Mouse (Mus musculus): ENCODE measurements around the gene Nol9.

DNA sequence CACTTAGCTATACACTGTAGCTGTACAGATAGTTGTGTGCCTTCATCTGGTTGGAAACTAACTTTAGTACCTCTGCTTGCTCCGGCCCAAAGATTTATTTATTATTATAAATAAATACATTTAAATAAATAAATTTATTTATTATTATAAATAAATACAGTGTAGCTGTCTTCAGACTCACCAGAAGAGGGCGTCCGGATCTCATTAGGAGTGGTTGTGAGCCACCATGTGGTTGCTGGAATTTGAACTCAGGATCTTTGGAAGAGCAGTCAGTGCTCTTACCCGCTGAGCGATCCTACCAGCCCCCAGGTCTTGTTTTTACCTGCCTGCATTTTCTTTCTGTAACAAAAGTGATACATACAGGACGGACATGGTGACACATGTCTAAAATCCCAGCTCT, 33.0 kb upstream of the Nol9 start:
- TF ChIP-seq CTCF (IDR thresholded peaks at IDR 0.05; ENCODE audit: insufficient read depth, low read length) (no peak), POLR2A (IDR thresholded peaks at IDR 0.05; ENCODE audit: borderline replicate concordance, extremely low read depth, low read depth, low read length) (no peak)
